Mouse (Mus musculus): Measurements from ENCODE around the gene Tlr3. TPM values are rescaled to one million over a fixed set of nuclear protein-coding genes. Genes with fewer than 3 reads are reported as not detected.

The Tlr3 gene
- polyA plus RNA-seq (2016; fragmentation: Nextera tagmentation; extraction: Ambion mirVana): 2.2 and 3.8 TPM in 2 replicates

GRCm38 (mm10) chr8:45410882-45411281, at the start of gene Tlr3:
Gene Tlr3 (minus strand): TSS chr8:45411080.
- Histone ChIP-seq H3K4me1 (replicated peaks) (no peaks in the 10 kb centered on the region; the same call in 1 of the 2 replicates), H3K4me2 (peak within 1 kb of the TSS; percentile 68), H3K9me3 (replicated peaks) (no peaks in the 10 kb centered on the region), H3K27ac (ENCODE audit: poor library complexity, severe bottlenecking) (peak within 1 kb of the TSS; percentile 61), H3K36me3 (no peaks in the 10 kb centered on the region), H3K9ac (peak within 1 kb of the TSS; percentile 55), H3K4me3 (peak within 1 kb of the TSS; percentile 50), H3K27me3 (replicated peaks) (no peaks in the 10 kb centered on the region)
- WGBS: 63% methylated on average over 2 of the region's 2 CpGs
- no peak for ATAC-seq (ENCODE audit: insufficient number of reproducible peaks, low FRiP score)

GRCm38 (mm10) chr8:45457874-45458273, 47.0 kb upstream of the Tlr3 start:
- Histone ChIP-seq H3K9me3 (replicated peaks) (no peaks in the 10 kb centered on the region), H3K27me3 (replicated peaks) (no peaks in the 10 kb centered on the region), H3K27ac (ENCODE audit: poor library complexity, severe bottlenecking) (no peak overlapping the region), H3K4me2 (no peak overlapping the region), H3K9ac (no peak overlapping the region), H3K4me3 (no peak overlapping the region), H3K36me3 (no peaks in the 10 kb centered on the region), H3K4me1 (replicated peaks) (no peaks in the 10 kb centered on the region)
- no peak for ATAC-seq (ENCODE audit: insufficient number of reproducible peaks, low FRiP score)

- Histone ChIP-seq H3K27ac (ENCODE audit: poor library complexity, severe bottlenecking) (no peak overlapping the region), H3K9me3 (replicated peaks) (no peaks in the 10 kb centered on the region), H3K4me2 (no peak overlapping the region), H3K4me1 (replicated peaks) (no peaks in the 10 kb centered on the region), H3K9ac (no peak overlapping the region), H3K27me3 (replicated peaks) (no peaks in the 10 kb centered on the region), H3K36me3 (no peaks in the 10 kb centered on the region), H3K4me3 (no peak overlapping the region)
- 57% methylated on average over 6 of the region's 6 CpGs for WGBS
- peak; percentile 57 for ATAC-seq (ENCODE audit: insufficient number of reproducible peaks, low FRiP score)
Measured at GRCm38 (mm10) chr8:45454426-45454825, 43.5 kb upstream of the Tlr3 start.

- no peak overlapping the region for H3K27ac ChIP-seq (ENCODE audit: poor library complexity, severe bottlenecking)
- H3K36me3 ChIP-seq: no peaks in the 10 kb centered on the region
- H3K4me3 ChIP-seq: no peak overlapping the region
- H3K27me3 ChIP-seq (replicated peaks): no peaks in the 10 kb centered on the region
- H3K4me2 ChIP-seq: no peak overlapping the region
- H3K9ac ChIP-seq: no peak overlapping the region
- no peak for ATAC-seq (ENCODE audit: insufficient number of reproducible peaks, low FRiP score)
- H3K4me1 ChIP-seq (replicated peaks): no peaks in the 10 kb centered on the region
- 43% methylated on average over 3 of the region's 3 CpGs for WGBS
- no peaks in the 10 kb centered on the region for H3K9me3 ChIP-seq (replicated peaks)
Measured at GRCm38 (mm10) chr8:45452115-45452514, 41.2 kb upstream of the Tlr3 start.

- no peak for ATAC-seq (ENCODE audit: insufficient number of reproducible peaks, low FRiP score)
Measured at GRCm38 (mm10) chr8:45448842-45449241, 38.0 kb upstream of the Tlr3 start.

GRCm38 (mm10) chr8:45448257-45448656, 37.4 kb upstream of the Tlr3 start:
- no peak overlapping the region for H3K4me2 ChIP-seq
- no peak overlapping the region for H3K27ac ChIP-seq (ENCODE audit: poor library complexity, severe bottlenecking)
- H3K9ac ChIP-seq: no peak overlapping the region
- no peaks in the 10 kb centered on the region for H3K9me3 ChIP-seq (replicated peaks)
- no peak overlapping the region for H3K4me3 ChIP-seq
- WGBS: 72% methylated on average over 1 of the region's 1 CpGs
- ATAC-seq (ENCODE audit: insufficient number of reproducible peaks, low FRiP score): no peak
- no peaks in the 10 kb centered on the region for H3K36me3 ChIP-seq
- no peaks in the 10 kb centered on the region for H3K27me3 ChIP-seq (replicated peaks)
- no peaks in the 10 kb centered on the region for H3K4me1 ChIP-seq (replicated peaks)

More at GRCm38 (mm10) chr8:45448842-45449241, 38.0 kb upstream of the Tlr3 start:
- Histone ChIP-seq H3K27ac (ENCODE audit: poor library complexity, severe bottlenecking) (no peak overlapping the region), H3K4me2 (no peak overlapping the region), H3K4me1 (replicated peaks) (no peaks in the 10 kb centered on the region), H3K9ac (no peak overlapping the region), H3K9me3 (replicated peaks) (no peaks in the 10 kb centered on the region), H3K27me3 (replicated peaks) (no peaks in the 10 kb centered on the region), H3K4me3 (no peak overlapping the region), H3K36me3 (no peaks in the 10 kb centered on the region)
- WGBS: 77% methylated on average over 3 of the region's 3 CpGs

GRCm38 (mm10) chr8:45438899-45439535, 28.1 kb upstream of the Tlr3 start:
- H3K4me2 ChIP-seq: no peak overlapping the region
- no peaks in the 10 kb centered on the region for H3K27me3 ChIP-seq (replicated peaks)
- H3K36me3 ChIP-seq: no peaks in the 10 kb centered on the region
- no peaks in the 10 kb centered on the region for H3K9me3 ChIP-seq (replicated peaks)
- H3K27ac ChIP-seq (ENCODE audit: poor library complexity, severe bottlenecking): no peak overlapping the region
- no peak for ATAC-seq (ENCODE audit: insufficient number of reproducible peaks, low FRiP score)
- no peaks in the 10 kb centered on the region; the same call in 1 of the 2 replicates for H3K4me1 ChIP-seq (replicated peaks)
- H3K9ac ChIP-seq: no peak overlapping the region
- no peak overlapping the region for H3K4me3 ChIP-seq
- 5% methylated on average over 5 of the region's 5 CpGs for WGBS

GRCm38 (mm10) chr8:45420151-45420550, 9.3 kb upstream of the Tlr3 start:
- Histone ChIP-seq H3K4me1 (replicated peaks) (peaks cover 6% of the 10 kb centered on the region; the same call in 1 of the 2 replicates), H3K9ac (no peak overlapping the region), H3K9me3 (replicated peaks) (no peaks in the 10 kb centered on the region), H3K36me3 (no peaks in the 10 kb centered on the region), H3K27ac (ENCODE audit: poor library complexity, severe bottlenecking) (no peak overlapping the region), H3K4me2 (no peak overlapping the region), H3K4me3 (no peak overlapping the region), H3K27me3 (replicated peaks) (no peaks in the 10 kb centered on the region)
- no peak for ATAC-seq (ENCODE audit: insufficient number of reproducible peaks, low FRiP score)
- 70% methylated on average over 7 of the region's 7 CpGs for WGBS

GRCm38 (mm10) chr8:45414965-45415364, 4.1 kb upstream of the Tlr3 start:
- 64% methylated on average over 7 of the region's 7 CpGs for WGBS
- Histone ChIP-seq H3K4me3 (no peak overlapping the region), H3K4me2 (no peak overlapping the region), H3K27me3 (replicated peaks) (no peaks in the 10 kb centered on the region), H3K27ac (ENCODE audit: poor library complexity, severe bottlenecking) (no peak overlapping the region), H3K36me3 (no peaks in the 10 kb centered on the region), H3K9me3 (replicated peaks) (no peaks in the 10 kb centered on the region), H3K4me1 (replicated peaks) (peaks cover under 1% of the 10 kb centered on the region; the same call in 1 of the 2 replicates), H3K9ac (no peak overlapping the region)
- ATAC-seq (ENCODE audit: insufficient number of reproducible peaks, low FRiP score): no peak

GRCm38 (mm10) chr8:45410146-45410880, 567 bp downstream of the Tlr3 start:
- Histone ChIP-seq H3K4me2 (peak overlapping the region; percentile 68), H3K4me3 (peak overlapping the region; percentile 50), H3K27me3 (replicated peaks) (no peaks in the 10 kb centered on the region), H3K36me3 (no peaks in the 10 kb centered on the region), H3K27ac (ENCODE audit: poor library complexity, severe bottlenecking) (peak overlapping the region; percentile 61), H3K9ac (peak overlapping the region; percentile 55), H3K4me1 (replicated peaks) (no peaks in the 10 kb centered on the region; the same call in 1 of the 2 replicates), H3K9me3 (replicated peaks) (no peaks in the 10 kb centered on the region)
- 12% methylated on average over 18 of the region's 18 CpGs for WGBS
- peak; percentile 93 for ATAC-seq (ENCODE audit: insufficient number of reproducible peaks, low FRiP score)

- H3K9ac ChIP-seq: peak overlapping the region; percentile 55
- no peaks in the 10 kb centered on the region; the same call in 1 of the 2 replicates for H3K4me1 ChIP-seq (replicated peaks)
- H3K4me3 ChIP-seq: peak overlapping the region; percentile 50
- no peaks in the 10 kb centered on the region for H3K27me3 ChIP-seq (replicated peaks)
- H3K36me3 ChIP-seq: no peaks in the 10 kb centered on the region
- H3K4me2 ChIP-seq: peak overlapping the region; percentile 68
- ATAC-seq (ENCODE audit: insufficient number of reproducible peaks, low FRiP score): no peak
- WGBS: 53% methylated on average over 4 of the region's 4 CpGs
- H3K9me3 ChIP-seq (replicated peaks): no peaks in the 10 kb centered on the region
- H3K27ac ChIP-seq (ENCODE audit: poor library complexity, severe bottlenecking): 0 out of 2 replicates have a peak overlapping the region, but pooled peaks have one; percentile 61
Measured at GRCm38 (mm10) chr8:45409702-45410101, 1.2 kb downstream of the Tlr3 start.
